Mouse (Mus musculus) heart, postnatal 36 days (tissue): Measurements from ENCODE around the gene Flrt2. TPM values are rescaled to one million over a fixed set of nuclear protein-coding genes. Genes with fewer than 3 reads are reported as not detected.
"Not testable (repeated sequence)": the region's sequence is repeated elsewhere in the genome, so short reads cannot be mapped to it uniquely, and the experiment has no call there.

ENCODE experiments used
- DNase-seq, 2 experiments: peaks; one replicate each; pipeline ENCODE4 v3.0.0; 2021 to 2022
- intact Hi-C: fragments of 180-260 bp; cut with DNase I; formaldehyde crosslinking; loops from one replicate; pipeline ENCODE4 v1.15.1; 2025
- total RNA-seq, 2 experiments: library from RNA; stranded (reverse); gene quantifications; 2 replicates each; pipeline ENCODE4 v1.2.3; 2021

Gene Flrt2
- total RNA-seq: 10 to 100 TPM in 1 of 2 experiments, 1 to 10 TPM in 1; 7.3 to 10.4 TPM

GRCm38 (mm10) chr12:95691961-95692767 is at the start of gene Flrt2:
Flrt2 (plus strand) TSS chr12:95692226.
- intact Hi-C loops: loop anchor here (5.0 kb wide), 3 partner anchors 1105 to 1500 kb away; no protein-coding TSS in a partner anchor

DNA sequence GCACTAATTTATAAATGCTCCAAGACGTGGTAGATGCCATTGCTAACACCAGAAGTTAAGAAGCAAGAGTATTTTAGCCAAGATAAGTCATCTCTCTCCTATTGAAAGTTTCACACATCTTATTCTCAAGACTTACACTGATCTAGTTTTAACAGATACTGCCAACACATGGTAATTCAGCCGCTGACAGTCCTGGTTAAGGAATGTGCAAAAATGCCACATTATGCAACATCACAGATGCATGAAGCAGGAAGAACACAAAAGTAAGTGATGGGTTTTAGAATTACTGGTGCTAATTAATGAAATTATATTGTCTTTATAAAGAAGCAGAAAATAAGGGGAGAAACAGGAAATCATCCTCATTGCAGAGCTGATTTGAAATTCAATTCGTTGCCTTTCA is 49.8 kb upstream of the Flrt2 start:
- intact Hi-C loops: no loop called here
- DNase-seq: no peak

More at GRCm38 (mm10) chr12:95691961-95692767, at the start of gene Flrt2:
- DNase-seq: peak; percentile 29 to 39

- intact Hi-C loops, DNase-seq: not testable (repeated sequence)
Measured at GRCm38 (mm10) chr12:95647179-95647578, 44.8 kb upstream of the Flrt2 start.

GRCm38 (mm10) chr12:95652172-95653156 is 39.6 kb upstream of the Flrt2 start:
- intact Hi-C loops: no loop called here
- DNase-seq: no peak

- no peak for DNase-seq
- intact Hi-C loops: no loop called here
Measured at GRCm38 (mm10) chr12:95656594-95656993, 35.4 kb upstream of the Flrt2 start.

GRCm38 (mm10) chr12:95667296-95667695 is 24.7 kb upstream of the Flrt2 start:
- DNase-seq: no peak
- intact Hi-C loops: no loop called here

DNA sequence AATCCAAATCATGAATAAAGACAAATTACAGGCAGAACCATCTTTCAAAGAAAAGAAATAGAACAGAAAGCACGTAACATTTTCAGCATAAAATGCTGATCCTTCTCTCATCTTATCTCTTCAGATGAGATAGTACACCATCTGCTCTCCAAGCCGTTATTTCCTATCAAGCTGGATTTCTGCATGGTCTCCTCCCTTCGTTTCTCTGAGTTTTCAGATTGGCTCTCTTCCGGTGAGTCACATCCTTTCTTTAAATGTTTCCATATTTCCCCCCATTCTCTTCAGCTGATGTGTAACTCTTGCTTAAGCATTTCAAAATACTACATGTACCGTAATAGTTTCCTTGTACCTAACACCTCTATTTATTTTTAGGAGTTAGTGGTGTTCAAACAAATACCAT is 16.3 kb upstream of the Flrt2 start:
- intact Hi-C loops: no loop called here
- no peak for DNase-seq

DNA sequence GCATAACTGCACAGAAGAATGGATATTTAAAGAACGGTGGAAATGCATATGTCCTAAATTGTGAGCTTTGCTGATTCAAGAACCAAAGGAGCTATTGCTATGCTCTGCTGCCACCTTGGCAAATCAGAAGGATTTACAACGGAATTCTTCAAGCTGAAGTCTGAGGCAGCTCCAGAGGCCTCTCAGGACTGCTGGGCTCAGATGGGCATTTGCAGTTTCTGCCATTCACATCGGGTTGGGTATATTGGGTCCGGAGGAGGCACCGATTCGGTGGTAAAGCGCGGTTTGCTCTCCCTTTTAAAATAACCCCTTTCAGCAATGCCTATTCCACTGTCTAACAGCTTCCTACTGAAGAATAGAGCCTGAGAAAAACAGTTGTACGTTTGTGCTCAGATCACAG is 1.2 kb upstream of the Flrt2 start:
- intact Hi-C loops: loop anchor here (5.0 kb wide), 3 partner anchors 1104 to 1499 kb away; no protein-coding TSS in a partner anchor
- peak in 1 of 2 experiments; percentile 21 for DNase-seq

- intact Hi-C loops: loop anchor here (5.0 kb wide), 3 partner anchors 1106 to 1501 kb away; no protein-coding TSS in a partner anchor
- DNase-seq: peak; percentile 16 to 48
Measured at GRCm38 (mm10) chr12:95692948-95693650, 1.1 kb downstream of the Flrt2 start.

DNA sequence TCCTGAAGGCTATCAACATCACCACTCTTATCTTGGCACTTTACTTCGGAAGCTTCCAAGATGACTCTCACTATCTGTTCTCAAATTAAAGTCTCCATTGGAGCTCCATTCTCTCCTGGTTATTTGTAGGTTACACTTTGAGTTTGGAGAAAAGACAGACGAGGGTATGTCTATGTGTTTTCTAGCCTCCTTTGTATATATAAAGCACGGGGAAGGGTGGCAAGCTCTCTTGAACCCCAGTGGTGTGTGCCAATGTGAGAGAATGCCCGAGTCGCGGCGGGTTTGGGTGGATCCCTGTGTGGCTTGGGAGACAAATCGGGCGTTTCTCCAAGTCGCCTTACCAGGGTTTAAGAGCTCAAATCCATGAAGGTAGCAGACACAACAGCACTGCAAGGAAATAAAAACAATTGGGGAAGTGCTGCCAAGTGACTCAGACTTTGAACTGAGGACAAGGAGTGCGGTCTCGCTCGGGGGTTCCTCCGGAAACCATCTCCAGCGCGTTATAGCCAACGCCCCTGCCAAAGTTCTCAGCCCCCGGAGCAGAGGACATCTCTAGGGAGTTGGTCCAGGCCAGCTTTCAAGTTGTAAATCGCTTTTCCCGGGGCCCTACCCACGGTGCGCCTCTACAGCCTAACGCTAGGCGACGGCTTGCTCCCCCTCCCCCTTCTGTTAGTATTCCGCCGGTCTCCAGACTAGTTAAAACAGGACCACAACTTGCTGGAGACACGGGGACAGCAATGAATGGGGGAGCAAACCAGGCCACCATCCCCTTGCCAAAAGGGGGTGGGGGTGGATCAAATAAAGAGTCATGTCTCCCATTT is 1.8 kb downstream of the Flrt2 start:
- DNase-seq: peak; percentile 67 to 73
- intact Hi-C loops: loop anchor here (5.0 kb wide), 3 partner anchors 1107 to 1502 kb away; no protein-coding TSS in a partner anchor

DNA sequence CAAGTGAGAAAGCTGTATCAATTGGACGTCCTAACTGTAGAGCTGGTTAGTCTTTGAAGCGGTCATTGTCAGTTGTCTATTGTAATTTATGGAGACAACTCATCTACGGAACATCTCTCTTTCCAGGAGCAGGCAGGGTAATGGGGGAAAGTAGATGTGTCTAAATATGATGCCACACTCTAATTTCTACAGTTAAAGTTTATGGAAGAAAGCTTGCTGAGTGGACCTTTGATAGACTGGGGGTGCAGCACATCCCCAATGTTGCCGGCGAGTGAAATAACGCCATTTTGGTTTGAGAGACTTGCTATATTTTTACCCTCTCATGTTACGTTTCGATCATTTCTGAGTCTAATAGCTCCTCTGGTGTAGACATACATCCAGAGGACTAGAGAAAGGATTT is 2.5 kb downstream of the Flrt2 start:
- DNase-seq: peak in 1 of 2 experiments; percentile 2
- intact Hi-C loops: loop anchor here (5.0 kb wide), 3 partner anchors 1107 to 1502 kb away; no protein-coding TSS in a partner anchor

GRCm38 (mm10) chr12:95694991-95695833 is 3.2 kb downstream of the Flrt2 start:
- intact Hi-C loops: loop anchor here (5.0 kb wide), 3 partner anchors 1108 to 1503 kb away; no protein-coding TSS in a partner anchor
- peak; percentile 66 to 76 for DNase-seq

GRCm38 (mm10) chr12:95695834-95696521 is 4.0 kb downstream of the Flrt2 start:
- peak in 1 of 2 experiments; percentile 7 for DNase-seq
- intact Hi-C loops: no loop called here

DNA sequence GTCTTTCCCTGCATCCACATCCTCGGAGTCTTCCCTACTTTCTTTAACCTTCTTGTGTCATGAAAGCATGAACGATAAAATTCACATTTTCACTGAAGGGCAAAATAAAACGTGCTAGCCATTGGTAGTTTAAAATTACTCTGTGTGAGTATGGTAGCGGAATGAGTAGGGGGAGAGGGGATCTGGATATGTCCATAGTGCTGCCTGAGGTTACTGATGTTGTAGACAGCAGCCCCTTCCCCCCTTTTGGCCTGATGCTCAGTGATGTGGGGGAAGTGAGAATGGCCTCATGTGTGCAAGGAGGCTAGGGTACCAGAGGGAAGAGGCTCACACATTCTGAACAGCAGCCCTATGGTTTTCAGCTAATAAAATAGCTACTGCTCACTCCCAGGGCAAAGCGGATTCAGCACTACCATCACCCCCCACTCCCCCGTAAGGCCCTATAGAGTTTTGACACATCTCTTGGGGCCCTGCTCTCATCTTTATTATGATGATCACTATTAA is 4.5 kb downstream of the Flrt2 start:
- intact Hi-C loops: no loop called here
- DNase-seq: peak in 1 of 2 experiments; percentile 3

- intact Hi-C loops: no loop called here
- no peak for DNase-seq
Measured at GRCm38 (mm10) chr12:95698556-95698955, 6.5 kb downstream of the Flrt2 start.

DNA sequence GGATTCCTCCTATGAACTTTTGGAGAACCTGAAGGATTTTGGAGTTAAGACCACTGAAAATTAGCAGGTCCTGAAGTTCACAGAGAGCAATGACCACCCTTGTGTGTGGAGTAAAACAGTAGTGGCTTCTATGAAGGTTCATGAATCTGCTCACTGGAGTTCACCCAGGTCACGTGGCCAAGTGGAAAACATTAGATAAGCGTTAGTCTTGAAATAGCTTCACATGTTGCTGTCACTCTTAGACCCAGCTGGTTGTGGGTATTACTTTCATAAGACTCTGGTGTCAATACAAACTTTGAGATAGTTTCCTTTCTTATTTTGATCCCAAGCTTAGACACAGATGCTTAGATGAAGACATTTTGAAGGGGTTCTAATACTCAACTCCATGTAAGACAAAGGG is 8.7 kb downstream of the Flrt2 start:
- intact Hi-C loops: no loop called here
- DNase-seq: peak; percentile 39 to 54

DNA sequence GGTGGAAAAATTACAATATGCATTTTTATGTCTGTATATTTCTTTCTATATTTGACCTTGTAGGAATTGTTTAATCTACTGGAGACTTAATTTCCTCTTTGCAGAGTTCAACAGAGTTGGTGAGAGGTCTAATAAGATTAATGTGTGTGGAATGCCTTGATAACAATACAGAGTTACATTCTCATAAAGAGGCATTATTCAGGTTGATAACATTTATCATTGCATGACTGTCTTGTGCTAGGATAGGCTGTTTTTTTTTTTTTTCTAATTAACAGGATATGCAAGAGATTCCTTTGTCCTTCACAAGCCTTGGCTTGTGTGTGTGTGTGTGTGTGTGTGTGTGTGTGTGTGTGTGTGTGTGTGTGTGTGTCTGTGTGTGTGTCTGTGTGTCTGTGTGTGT is 9.6 kb downstream of the Flrt2 start:
- intact Hi-C loops: no loop called here
- DNase-seq: no peak
